Mouse (Mus musculus) kidney, embryonic 14.5 days (tissue): ENCODE measurements around the gene Myo3b. TPM values are rescaled to one million over a fixed set of nuclear protein-coding genes. Genes with fewer than 3 reads are reported as not detected.

Experiments
- polyA plus RNA-seq: library from polyadenylated mRNA; unstranded; fragments of >200 nt; fragmentation: Nextera tagmentation; extraction: Ambion mirVana; gene quantifications from 2 replicates; pipeline ENCODE4 v1.2.1, GENCODE M21; 2014

Gene Myo3b
- polyA plus RNA-seq, 1 experiment from 2014 or later: 0.77 TPM

Other genes starting within 250 kb of the Myo3b start
- 3.0 and 3.2 TPM in 2 replicates for gene Ccdc173, start 249.6 kb upstream of the Myo3b start, polyA plus RNA-seq
- 21.7 and 25.1 TPM in 2 replicates for gene Phospho2, start 249.5 kb upstream of the Myo3b start, polyA plus RNA-seq
- 26.2 and 32.8 TPM in 2 replicates for gene Klhl23, start 217.2 kb upstream of the Myo3b start, polyA plus RNA-seq
- gene Ssb, start 177.6 kb upstream of the Myo3b start, polyA plus RNA-seq: 387 and 489 TPM in 2 replicates
- 47.8 and 50.1 TPM in 2 replicates for gene Mettl5, start 153.5 kb upstream of the Myo3b start, polyA plus RNA-seq
- 18.6 and 20.7 TPM in 2 replicates for gene Ubr3, start 141.9 kb upstream of the Myo3b start, polyA plus RNA-seq